Mouse (Mus musculus) MEL-GATA-1-ER (cell line): ENCODE data around the gene Gm5941.
A peak's percentile ranks its signal among the peaks of the same experiment; 100 is the strongest.
"Not testable (repeated sequence)": the region's sequence is repeated elsewhere in the genome, so short reads cannot be mapped to it uniquely, and the experiment has no call there.

Source experiments
- DNase-seq: peaks from one replicate; pipeline ENCODE4 v3.0.0-alpha.2; 2012; ENCODE audit warnings: low read depth; ENCODE audit errors: extremely low read depth

Gene Gm5941

DNA sequence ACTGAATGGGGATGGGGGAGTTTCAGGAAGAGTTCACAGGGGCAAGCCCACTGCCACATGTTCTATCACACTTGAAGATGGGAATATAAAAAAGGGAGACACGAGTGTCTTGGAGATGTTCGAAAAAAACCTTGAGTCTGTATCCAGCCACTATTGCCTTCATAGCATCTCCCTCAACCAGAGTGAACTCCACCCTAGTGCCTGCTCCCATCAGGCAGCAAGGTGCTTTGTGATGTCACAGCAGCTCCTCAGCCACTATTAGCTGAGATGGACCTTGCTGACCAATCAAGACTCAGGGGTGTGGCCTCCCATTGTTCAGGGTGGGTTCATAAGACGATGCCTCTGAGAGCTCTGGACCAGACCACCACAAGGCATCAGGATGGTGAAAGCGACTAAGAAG is at the start of gene Gm5941:
Gm5941 (plus strand) TSS at position 301 of the 400 bp plus-strand sequence.
- not testable (repeated sequence) for DNase-seq

GRCm38 (mm10) chrX:92460496-92460895 is 29.3 kb upstream of the Gm5941 start:
- DNase-seq, result peak; percentile 19

DNA sequence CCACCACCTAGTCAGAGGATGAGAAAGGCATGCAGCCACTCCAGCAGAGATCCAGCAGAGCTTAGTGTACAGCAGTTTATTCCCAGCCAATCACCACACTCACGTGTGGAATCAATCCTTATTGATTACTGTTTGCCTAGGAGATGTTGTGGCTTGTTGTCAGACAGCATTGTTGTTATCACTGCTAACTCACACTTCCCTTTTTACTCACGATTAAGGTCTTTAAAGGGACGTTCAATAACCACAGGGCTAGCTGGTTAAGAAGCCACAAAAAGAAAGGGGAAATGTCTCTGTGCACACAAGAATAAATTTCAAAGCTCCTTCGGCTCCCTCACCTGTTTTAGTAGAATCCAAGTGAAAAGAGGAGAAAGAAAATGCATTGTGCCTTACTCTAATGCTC is 25.0 kb upstream of the Gm5941 start:
- peak; percentile 51 for DNase-seq

- no peak for DNase-seq
Observed at GRCm38 (mm10) chrX:92498254-92498653, 8.5 kb downstream of the Gm5941 start.

GRCm38 (mm10) chrX:92527826-92528225 is 38.1 kb downstream of the Gm5941 start:
- DNase-seq, result no peak
